Mouse (Mus musculus) gastrocnemius, adult 8-10 months (tissue): ENCODE results near the gene Xaf1. TPM values are rescaled to one million over a fixed set of nuclear protein-coding genes. Genes with fewer than 3 reads are reported as not detected.

Experiments used
- DNase-seq, 2 experiments: peaks; one replicate each; pipeline ENCODE4 v3.0.0; 2022; ENCODE audit warnings: low spot score in 2 of 2
- total RNA-seq, 4 experiments: library from RNA; stranded (reverse); gene quantifications; 2 replicates each; pipeline ENCODE4 v1.2.4; 2022

Gene Xaf1
- 1 to 10 TPM; 1.4 to 3.4 (median 2.5) TPM for total RNA-seq

- peak; percentile 42 to 45 for DNase-seq
Measured at GRCm38 (mm10) chr11:72301334-72301733, at the start of gene Xaf1. TSS of gene Xaf1 (plus strand) at chr11:72301629.

GRCm38 (mm10) chr11:72255629-72256028 is 45.8 kb upstream of the Xaf1 start:
- DNase-seq, result no peak

GRCm38 (mm10) chr11:72256441-72256840 is 45.0 kb upstream of the Xaf1 start:
- DNase-seq, result no peak

- no peak for DNase-seq
Measured at GRCm38 (mm10) chr11:72265483-72265882, 35.9 kb upstream of the Xaf1 start.

- peak in 1 of 2 experiments; percentile 15 for DNase-seq
Measured at GRCm38 (mm10) chr11:72266207-72266959, 35.0 kb upstream of the Xaf1 start.

GRCm38 (mm10) chr11:72266960-72267560 is 34.4 kb upstream of the Xaf1 start, which contains the start of gene Slc13a5:
TSS of gene Slc13a5 (minus strand) at chr11:72267222.
- DNase-seq, result no peak

GRCm38 (mm10) chr11:72271761-72272160 is 29.7 kb upstream of the Xaf1 start:
- no peak for DNase-seq

- no peak for DNase-seq
Measured at GRCm38 (mm10) chr11:72273341-72273740, 28.1 kb upstream of the Xaf1 start.

- DNase-seq, result no peak
Measured at GRCm38 (mm10) chr11:72281143-72281851, 20.1 kb upstream of the Xaf1 start.

- DNase-seq, result no peak
Measured at GRCm38 (mm10) chr11:72281852-72282400, 19.5 kb upstream of the Xaf1 start.

- DNase-seq, result no peak
Measured at GRCm38 (mm10) chr11:72283486-72284224, 17.8 kb upstream of the Xaf1 start.

GRCm38 (mm10) chr11:72284532-72285182 is 16.8 kb upstream of the Xaf1 start:
- DNase-seq, result no peak

- no peak for DNase-seq
Measured at GRCm38 (mm10) chr11:72285971-72286480, 15.4 kb upstream of the Xaf1 start.

- no peak for DNase-seq
Measured at GRCm38 (mm10) chr11:72286651-72287050, 14.8 kb upstream of the Xaf1 start.

- DNase-seq, result no peak
Measured at GRCm38 (mm10) chr11:72287126-72287525, 14.3 kb upstream of the Xaf1 start.

GRCm38 (mm10) chr11:72287543-72287942 is 13.9 kb upstream of the Xaf1 start:
- no peak for DNase-seq

GRCm38 (mm10) chr11:72293116-72293515 is 8.3 kb upstream of the Xaf1 start:
- no peak for DNase-seq

- peak; percentile 9 to 19 for DNase-seq
Measured at GRCm38 (mm10) chr11:72302230-72302629, 801 bp downstream of the Xaf1 start.

- DNase-seq, result no peak
Measured at GRCm38 (mm10) chr11:72307461-72307860, 6.0 kb downstream of the Xaf1 start.

- DNase-seq, result no peak
Measured at GRCm38 (mm10) chr11:72308982-72309381, 7.6 kb downstream of the Xaf1 start.
